Mouse (Mus musculus) left cerebral cortex, postnatal 10 days (tissue): Measurements from ENCODE around the gene Cntn4. TPM values are rescaled to one million over a fixed set of nuclear protein-coding genes. Genes with fewer than 3 reads are reported as not detected.
A peak's percentile ranks its signal among the peaks of the same experiment; 100 is the strongest.

Experiments used
- DNase-seq, 2 experiments: peaks; one replicate each; pipeline ENCODE4 v3.0.0; 2021 to 2022; ENCODE audit warnings: low spot score in 2 of 2, mixed read lengths in 1 of 2; ENCODE audit errors: extremely low spot score in 1 of 2
- intact Hi-C: fragments of 180-260 bp; cut with DNase I; formaldehyde crosslinking; loops from one replicate; pipeline ENCODE4 v1.15.1; 2025
- total RNA-seq, 2 experiments: library from RNA; stranded (reverse); gene quantifications; 2 replicates each; pipeline ENCODE4 v1.2.3; 2021

Cntn4 gene
- total RNA-seq, 2 experiments from 2014 or later: 39.4 to 47.9 TPM

DNA sequence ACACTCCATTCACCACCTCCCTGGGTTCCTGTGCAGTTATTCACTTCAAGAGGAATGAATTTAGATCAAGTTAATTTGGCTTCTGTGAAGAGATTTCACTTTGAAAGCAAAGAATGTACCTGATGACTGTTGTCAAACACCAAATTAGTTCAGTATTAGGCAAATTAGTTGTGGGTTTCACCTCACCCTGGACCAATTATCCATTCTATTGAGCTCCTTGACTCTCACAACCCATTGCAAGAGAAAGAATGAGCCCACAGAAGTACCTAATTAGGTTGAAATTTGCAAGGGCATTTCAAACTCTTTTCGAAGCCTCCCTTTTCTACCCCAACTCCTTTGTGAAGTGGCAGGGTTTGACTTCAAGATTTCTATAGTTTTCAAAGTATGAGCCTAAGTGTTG, 842.9 kb downstream of the Cntn4 start:
- no peak for DNase-seq
- intact Hi-C loops: no loop called here

DNA sequence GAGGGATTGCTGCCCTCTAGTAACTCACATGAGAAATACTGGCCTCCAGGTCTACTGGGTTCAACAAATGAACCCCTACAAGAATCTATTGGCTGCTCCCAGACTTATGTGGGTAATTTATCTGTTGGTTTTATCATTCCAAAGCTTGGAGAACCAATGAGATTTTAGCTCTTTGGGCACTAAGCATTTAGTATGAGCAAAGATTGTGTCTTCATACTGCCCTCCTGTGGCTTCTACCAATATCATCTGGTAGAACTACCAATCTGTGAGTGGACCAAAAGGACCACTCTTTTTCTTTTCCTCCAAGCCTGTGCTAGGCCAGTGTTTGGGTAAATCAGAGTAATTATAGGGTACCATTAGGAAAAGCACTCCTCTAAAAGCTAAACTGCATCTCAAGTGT, 866.0 kb downstream of the Cntn4 start:
- intact Hi-C loops: no loop called here
- no peak for DNase-seq

DNA sequence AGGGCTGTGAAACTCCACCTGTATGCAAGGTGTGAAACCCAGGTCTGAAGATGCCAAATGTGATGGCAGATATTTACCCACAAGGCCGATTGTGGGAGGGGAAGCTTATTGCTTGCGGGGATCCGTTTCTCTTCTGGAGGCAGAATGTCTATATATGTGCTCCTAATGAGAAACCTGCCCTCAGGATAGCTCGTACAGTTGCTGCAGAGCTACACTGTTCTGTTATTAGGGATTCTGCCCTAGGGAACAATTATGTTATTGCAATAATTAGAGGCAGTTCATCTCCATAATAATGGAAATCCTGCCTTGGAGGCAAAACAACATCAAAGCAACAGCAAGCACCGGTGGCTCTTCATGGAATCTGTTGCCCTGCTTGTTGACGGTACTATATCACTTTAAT, 884.2 kb downstream of the Cntn4 start:
- no peak for DNase-seq
- intact Hi-C loops: no loop called here

DNA sequence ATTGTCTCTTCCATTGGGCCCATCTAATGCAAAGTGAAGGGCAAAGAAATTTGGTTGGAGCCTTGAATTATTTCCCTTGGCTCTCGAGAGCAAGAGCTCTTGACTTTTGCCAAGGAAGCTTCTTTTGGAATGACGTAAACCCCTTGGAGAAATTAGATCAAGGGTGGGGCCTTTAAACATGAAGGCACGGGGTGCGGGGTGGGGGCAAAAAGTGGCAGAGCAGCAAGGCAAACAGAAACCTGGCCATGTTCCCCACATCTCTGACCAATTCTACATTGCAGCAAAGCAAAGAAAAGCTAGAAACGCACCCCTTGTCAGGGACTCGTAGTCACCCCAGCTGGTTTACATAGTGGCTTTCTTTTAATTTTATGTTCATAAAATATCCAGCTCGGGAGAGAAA, 887.9 kb downstream of the Cntn4 start:
- intact Hi-C loops: no loop called here
- no peak for DNase-seq

DNA sequence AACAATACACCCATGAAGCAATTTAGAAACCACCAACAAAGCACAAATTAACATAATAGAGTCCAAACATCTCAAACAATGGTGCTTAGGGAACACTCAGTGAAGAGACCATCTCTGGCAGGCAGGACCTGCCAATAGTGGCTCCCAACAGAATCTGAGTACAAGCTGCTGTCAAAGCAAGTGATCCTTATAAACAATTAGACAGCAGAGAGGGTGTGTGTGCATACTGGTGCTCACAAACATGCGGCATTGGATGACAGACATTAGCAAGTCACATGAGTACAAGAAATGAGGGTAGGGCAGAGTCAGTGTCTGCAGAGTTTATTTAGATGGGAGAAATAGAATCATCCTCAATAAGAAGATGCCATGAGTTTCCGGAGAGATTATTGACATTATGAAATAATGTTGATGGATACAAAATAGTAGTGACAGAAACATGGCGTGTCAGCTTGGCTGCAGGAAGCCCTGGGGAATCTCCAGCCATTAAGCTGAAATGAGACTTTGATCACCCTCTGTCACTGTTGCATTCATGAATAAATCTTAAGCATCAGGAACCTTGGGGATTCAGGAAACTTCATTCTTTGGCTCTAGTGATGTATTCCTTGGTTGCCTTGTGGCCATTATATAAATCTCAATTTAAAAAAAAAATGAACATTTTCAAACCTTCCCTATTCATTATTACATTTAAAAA, 888.5 kb downstream of the Cntn4 start:
- intact Hi-C loops: no loop called here
- DNase-seq: no peak

DNA sequence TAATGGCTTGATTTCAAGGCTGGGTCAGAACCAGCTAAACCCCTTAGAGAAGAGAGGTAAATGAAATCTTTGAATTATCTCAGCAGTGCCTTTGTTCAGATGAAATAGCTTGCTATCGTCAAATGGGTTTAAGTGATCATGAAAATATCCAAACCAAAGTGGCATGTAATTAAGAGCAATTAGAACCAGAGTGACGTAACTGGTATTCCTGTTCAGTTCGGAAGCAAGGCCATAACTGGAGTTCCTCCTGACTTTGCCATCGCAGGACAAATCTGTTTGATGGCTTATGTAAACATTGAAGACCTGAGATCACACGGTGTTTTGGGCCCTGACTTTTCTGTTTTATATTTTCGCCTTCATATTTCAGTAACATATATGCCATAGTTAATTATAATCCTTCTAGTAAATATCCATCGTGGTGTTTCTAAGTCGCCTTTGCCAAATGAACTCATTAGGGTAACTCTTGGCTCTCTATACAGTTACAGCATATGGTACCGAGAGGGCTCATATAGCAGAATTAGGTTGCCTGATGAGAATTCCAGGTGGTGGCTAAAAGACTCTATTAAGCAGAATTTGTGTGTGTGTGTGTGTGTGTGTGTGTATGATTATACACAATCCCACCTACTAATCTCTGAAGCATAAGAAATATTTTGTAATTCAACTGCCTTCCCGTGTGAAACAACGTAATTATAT, 889.6 kb downstream of the Cntn4 start:
- intact Hi-C loops: no loop called here
- no peak for DNase-seq

DNA sequence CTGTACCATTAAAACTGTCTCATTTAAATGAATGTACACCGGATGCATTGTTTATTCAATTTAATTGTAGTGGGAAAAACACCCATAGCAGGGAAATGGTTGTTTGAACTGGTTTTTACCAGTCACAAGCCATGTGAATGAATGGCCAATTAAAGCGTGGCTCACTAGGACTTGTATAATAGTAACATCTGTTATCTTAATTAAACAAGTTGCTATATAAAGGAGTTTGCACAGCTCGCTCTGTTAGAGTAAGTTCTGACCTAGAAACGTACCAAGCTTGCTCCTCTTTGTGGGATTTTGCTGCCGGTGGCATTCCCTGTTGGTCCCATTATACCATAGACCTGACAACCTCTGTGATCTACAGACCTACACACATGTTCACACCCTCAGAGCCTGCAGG, 902.7 kb downstream of the Cntn4 start:
- no peak for DNase-seq
- intact Hi-C loops: no loop called here

GRCm38 (mm10) chr6:106593756-106594155, 916.3 kb downstream of the Cntn4 start:
- DNase-seq: no peak
- intact Hi-C loops: no loop called here

DNA sequence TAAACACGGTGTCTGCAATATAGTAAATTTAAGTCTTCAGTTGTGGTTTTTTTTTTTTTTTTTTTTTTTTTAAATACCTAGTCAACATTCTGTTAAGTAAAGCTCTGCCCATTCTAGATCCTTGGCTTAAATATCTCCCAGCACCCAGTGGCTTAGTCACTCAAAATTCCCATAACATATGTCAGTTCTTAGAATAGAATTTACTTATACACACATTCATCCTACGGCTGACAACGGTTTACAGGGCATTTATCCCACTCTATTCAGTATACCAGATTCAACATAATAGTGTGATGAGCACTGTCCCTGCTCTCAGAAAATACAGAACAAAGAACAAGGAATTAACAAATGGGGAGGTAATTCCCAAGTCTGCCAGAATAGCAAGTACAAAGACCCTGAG, 939.6 kb downstream of the Cntn4 start:
- intact Hi-C loops: no loop called here
- DNase-seq: no peak

DNA sequence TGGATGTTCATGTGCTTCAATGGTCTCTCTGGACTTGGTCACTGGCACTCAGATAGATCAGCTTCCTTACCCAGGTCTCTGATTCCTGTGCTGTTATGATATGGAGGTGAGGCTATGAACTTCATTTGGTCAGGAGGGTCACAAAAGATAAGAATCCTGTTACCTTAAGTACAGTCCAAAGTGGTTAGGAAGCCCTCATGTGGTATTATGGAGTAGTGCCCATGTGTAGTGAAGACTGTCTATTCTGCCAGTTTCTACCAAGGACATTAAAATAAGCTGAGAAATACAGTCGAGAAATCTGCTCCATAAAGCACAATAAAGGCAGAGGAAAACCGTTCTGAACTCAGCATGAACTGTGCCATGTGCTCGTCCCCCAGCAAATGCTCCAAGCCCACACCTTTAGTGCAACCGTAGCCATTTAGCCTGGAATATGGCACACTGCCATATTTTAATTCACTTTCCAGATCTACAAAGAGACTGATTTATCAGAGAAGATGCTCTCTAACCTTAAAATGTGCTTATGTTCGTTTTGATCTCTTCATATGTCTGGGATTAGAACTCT, 943.8 kb downstream of the Cntn4 start:
- no peak for DNase-seq
- intact Hi-C loops: no loop called here

- DNase-seq: no peak
- intact Hi-C loops: loop anchor here (10.0 kb wide), 1 partner anchor 968 kb away; the partner anchor contains the start of gene Cntn4
Measured at GRCm38 (mm10) chr6:106643026-106643425, 965.6 kb downstream of the Cntn4 start.

- DNase-seq: peak; percentile 43 to 79
- intact Hi-C loops: loop anchor here (10.0 kb wide), 1 partner anchor 971 kb away; the partner anchor contains the start of gene Cntn4
Measured at GRCm38 (mm10) chr6:106645496-106646211, 968.2 kb downstream of the Cntn4 start.

GRCm38 (mm10) chr6:106646945-106647344, 969.5 kb downstream of the Cntn4 start:
- no peak for DNase-seq
- intact Hi-C loops: loop anchor here (10.0 kb wide), 1 partner anchor 972 kb away; the partner anchor contains the start of gene Cntn4

- DNase-seq: peak in 1 of 2 experiments; percentile 34
- intact Hi-C loops: no loop called here
Measured at GRCm38 (mm10) chr6:106663780-106664651, 986.6 kb downstream of the Cntn4 start.

DNA sequence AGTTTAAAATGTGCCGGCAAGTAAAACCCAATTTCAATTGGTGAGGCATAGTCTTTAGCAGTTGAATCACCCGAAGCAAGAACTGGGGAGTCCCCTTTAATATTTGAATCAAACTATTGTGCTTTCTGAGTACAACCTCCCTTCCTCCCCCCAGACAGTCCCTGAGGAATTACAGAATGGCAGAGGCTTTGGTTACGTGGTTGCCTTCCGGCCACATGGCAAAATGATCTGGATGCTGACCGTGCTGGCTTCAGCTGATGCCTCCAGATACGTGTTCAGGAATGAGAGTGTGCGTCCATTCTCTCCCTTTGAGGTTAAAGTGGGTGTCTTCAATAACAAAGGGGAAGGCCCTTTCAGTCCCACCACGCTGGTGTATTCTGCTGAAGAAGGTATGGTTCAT, 998.1 kb downstream of the Cntn4 start:
- DNase-seq: no peak
- intact Hi-C loops: no loop called here

DNA sequence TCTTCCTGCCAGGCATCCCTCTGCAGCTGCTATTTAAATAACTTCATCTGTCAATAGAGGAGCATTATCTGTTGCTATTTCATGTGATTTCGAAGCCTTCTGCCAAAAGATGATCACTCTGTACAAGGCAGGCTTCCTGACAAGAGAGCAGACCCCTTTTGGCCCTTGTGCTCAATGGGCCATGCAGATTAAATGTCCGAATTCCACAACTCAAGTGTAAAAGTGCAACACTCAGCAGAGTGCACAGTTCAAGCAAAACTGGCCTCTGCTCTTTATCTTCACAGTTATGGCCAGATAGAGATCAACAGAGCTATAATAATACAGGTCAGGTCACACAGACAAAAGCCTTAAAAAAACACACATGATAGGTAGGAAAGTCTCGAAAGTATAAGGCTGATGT, 1024.5 kb downstream of the Cntn4 start:
- no peak for DNase-seq
- intact Hi-C loops: no loop called here

- intact Hi-C loops: no loop called here
Measured at GRCm38 (mm10) chr6:106705506-106706035, 1028.1 kb downstream of the Cntn4 start.

DNA sequence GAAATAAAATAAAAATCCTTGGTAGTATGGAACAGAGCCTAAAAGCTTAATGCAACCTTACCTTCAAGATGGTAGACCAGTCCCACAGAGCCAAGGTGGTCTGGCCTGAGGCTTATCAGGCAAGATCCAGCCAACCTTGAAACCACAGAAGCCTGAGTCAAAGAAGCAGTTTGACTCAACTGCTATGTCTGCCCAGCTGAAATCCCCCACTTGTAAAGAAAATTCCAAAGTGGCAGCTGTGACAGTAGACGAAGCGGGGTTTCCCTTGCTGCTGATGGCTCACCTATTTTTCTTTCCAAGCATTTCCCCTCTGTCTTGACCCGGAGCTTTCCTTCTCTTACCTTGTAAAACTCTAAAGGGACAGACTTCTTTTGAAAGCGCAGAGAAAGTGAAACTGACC, 1048.2 kb downstream of the Cntn4 start:
- intact Hi-C loops: no loop called here
- no peak for DNase-seq

More at GRCm38 (mm10) chr6:106705506-106706035, 1028.1 kb downstream of the Cntn4 start:
- DNase-seq: no peak
